Mouse (Mus musculus): Measurements from ENCODE around the gene March2.
A peak's percentile ranks its signal among the peaks of the same experiment; 100 is the strongest.

The March2 gene

GRCm38 (mm10) chr17:33639743-33640142, 78.7 kb downstream of the March2 start:
- no peak for DNase-seq (ENCODE audit: low read depth in 1 of 2, low spot score in 2 of 2)

DNA sequence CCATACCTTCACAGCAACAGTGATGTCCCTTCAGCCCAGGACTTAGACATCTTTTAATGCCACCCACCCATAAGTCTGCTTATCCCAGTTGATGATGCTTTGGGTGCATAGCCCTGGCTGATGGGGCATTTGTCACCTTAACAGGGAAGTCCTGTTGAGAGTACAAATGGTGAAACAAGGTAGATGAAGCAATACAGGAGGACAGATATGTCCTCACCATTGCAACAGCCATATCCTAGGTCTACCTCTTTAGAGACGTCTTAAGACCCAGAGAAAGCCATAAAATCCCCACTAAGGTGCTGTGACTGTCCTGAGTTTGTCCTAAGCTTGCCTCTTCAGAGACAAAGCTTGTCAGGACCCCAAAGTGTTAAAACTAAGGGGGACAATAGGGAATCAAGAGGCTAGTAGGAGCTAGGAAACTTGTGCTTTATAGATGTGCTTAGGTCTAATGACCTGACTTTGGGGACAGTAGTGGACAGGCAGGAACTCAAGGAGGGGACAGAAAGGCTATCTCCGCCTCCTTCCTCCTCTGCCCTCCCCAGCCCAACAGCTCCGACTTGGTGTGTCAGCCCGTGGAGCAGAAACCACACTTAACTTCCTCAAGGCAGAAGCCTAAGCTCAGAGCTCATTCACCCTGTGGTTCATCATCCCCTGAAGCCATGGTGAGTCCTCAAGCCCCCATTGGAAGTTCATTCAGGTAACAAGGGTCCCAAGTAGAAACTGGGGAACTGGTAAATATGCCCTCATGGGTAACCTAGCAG, 80.8 kb downstream of the March2 start, which contains the start of gene Pram1:
TSS of gene Pram1 (plus strand) at position 541 of the 761 bp plus-strand sequence.
- DNase-seq (ENCODE audit: low read depth in 1 of 2, low spot score in 2 of 2): peak in 1 of 2 experiments; percentile 35

DNA sequence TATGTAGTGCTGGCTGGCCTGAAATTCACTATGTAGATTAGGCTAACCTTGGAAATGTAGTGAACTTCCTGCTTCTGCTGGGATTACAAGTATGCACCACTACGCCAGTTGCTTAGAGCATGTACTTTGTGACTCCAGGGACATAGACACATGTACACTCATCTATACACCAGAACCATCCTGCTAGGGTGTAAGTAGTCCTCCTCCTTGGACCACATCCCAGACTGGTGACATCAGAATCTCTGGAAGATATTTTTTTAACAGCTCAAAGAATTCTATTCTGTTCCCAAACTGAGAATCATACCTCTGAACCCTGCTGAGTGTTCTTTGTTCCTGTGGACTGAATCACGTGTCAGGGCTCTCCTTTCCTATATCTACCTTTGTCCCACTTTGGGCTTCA, 81.4 kb downstream of the March2 start:
- DNase-seq (ENCODE audit: low read depth in 1 of 2, low spot score in 2 of 2): no peak

Data from monocyte, adult 2 months (primary cell).